Mouse (Mus musculus) kidney, embryonic 14.5 days (tissue): ENCODE measurements around the gene Ears2. TPM values are rescaled to one million over a fixed set of nuclear protein-coding genes. Genes with fewer than 3 reads are reported as not detected.
"Not testable (repeated sequence)": the region's sequence is repeated elsewhere in the genome, so short reads cannot be mapped to it uniquely, and the experiment has no call there.

Experiments used
- ATAC-seq: fragments of 200-750 bp; cut with Nextera tagmentation; 2 replicates; pipeline ENCODE4 v1.8.0; 2017; ENCODE audit warnings: moderate number of reproducible peaks, mild to moderate bottlenecking, moderate TSS enrichment, moderate library complexity; ENCODE audit not compliant: low FRiP score, low TSS enrichment
- H3K27ac ChIP-seq: fragments of 300-500 bp; sonication (generic); 2 replicates; pipeline ENCODE4 v1.5.1; 2014; ENCODE audit warnings: low read depth, mild to moderate bottlenecking, low read length, moderate library complexity, mixed read lengths
- H3K27me3 ChIP-seq: fragments of 300-500 bp; sonication (generic); 2 replicates; pipeline ENCODE4 v1.6.1; 2014; ENCODE audit warnings: mild to moderate bottlenecking, low read length; ENCODE audit not compliant: control insufficient read depth, insufficient read depth
- H3K36me3 ChIP-seq: fragments of 300-500 bp; sonication (generic); 2 replicates; pipeline ENCODE4 v1.6.1; 2014; ENCODE audit warnings: low read length, mixed read lengths; ENCODE audit not compliant: control insufficient read depth, insufficient read depth
- H3K4me1 ChIP-seq: fragments of 300-500 bp; sonication (generic); 2 replicates; pipeline ENCODE4 v1.6.1; 2014; ENCODE audit warnings: low read length, mixed read lengths; ENCODE audit not compliant: control insufficient read depth, insufficient read depth
- H3K4me2 ChIP-seq: fragments of 300-500 bp; sonication (generic); replicated peaks from 2 replicates; pipeline ENCODE4 v1.6.1; 2014; ENCODE audit warnings: low read depth, mild to moderate bottlenecking, low read length
- H3K4me3 ChIP-seq: fragments of 300-500 bp; sonication (generic); 2 replicates; pipeline ENCODE4 v1.5.1; 2014; ENCODE audit warnings: mild to moderate bottlenecking, low read length
- H3K9ac ChIP-seq: fragments of 300-500 bp; sonication (generic); 2 replicates; pipeline ENCODE4 v1.6.1; 2014; ENCODE audit warnings: low read depth, mild to moderate bottlenecking, low read length, moderate library complexity
- H3K9me3 ChIP-seq: fragments of 300-500 bp; sonication (generic); 2 replicates; pipeline ENCODE4 v1.6.1; 2016; ENCODE audit warnings: low read length; ENCODE audit not compliant: control insufficient read depth
- whole genome bisulfite sequencing: fragments of 180-500 bp; shearing (Covaris S2); extraction: QIAGEN DNeasy Blood & Tissue Kit; methylation state at CpG from one replicate; pipeline ENCODE4 v1.1.7; 2014; 5-methylcytosine and 5-hydroxymethylcytosine counted together
- polyA plus RNA-seq: library from polyadenylated mRNA; unstranded; fragments of >200 nt; fragmentation: Nextera tagmentation; extraction: Ambion mirVana; gene quantifications from 2 replicates; pipeline ENCODE4 v1.2.1, GENCODE M21; 2014

Ears2 gene
- polyA plus RNA-seq: 13.4 and 19.6 TPM in 2 replicates

GRCm38 (mm10) chr7:122066945-122067516 is at the start of gene Ears2, which contains the start of gene Ubfd1:
Gene Ears2 (minus strand): TSS chr7:122067263.
Gene Ubfd1 (plus strand): TSS chr7:122067175.
- ATAC-seq: peak; percentile 100
- H3K4me1 ChIP-seq: peaks cover 21% of the 10 kb centered on the region
- H3K9me3 ChIP-seq: no peaks in the 10 kb centered on the region
- no peaks in the 10 kb centered on the region for H3K27me3 ChIP-seq
- H3K9ac ChIP-seq: peak within 1 kb of the TSS; percentile 97
- H3K4me2 ChIP-seq: peak within 1 kb of the TSS; percentile 76
- peaks cover 35% of the 10 kb centered on the region for H3K36me3 ChIP-seq
- WGBS: 0% methylated on average over 58 of the region's 60 CpGs
- H3K4me3 ChIP-seq: peak within 1 kb of the TSS; percentile 100
- peak within 1 kb of the TSS; percentile 93 for H3K27ac ChIP-seq

- H3K36me3 ChIP-seq: peaks cover 29% of the 10 kb centered on the region
- 96% methylated on average over 6 of the region's 6 CpGs for WGBS
- H3K4me2 ChIP-seq: no peak overlapping the region
These were observed 41.1 kb upstream of the Ears2 start for GRCm38 (mm10) chr7:122108206-122108605.

GRCm38 (mm10) chr7:122101747-122102244 is 34.7 kb upstream of the Ears2 start, which contains the start of gene Ndufab1:
Gene Ndufab1 (minus strand): TSS chr7:122101886.
- WGBS: under 1% methylated on average over 34 of the region's 43 CpGs
- peak within 1 kb of the TSS; percentile 89 for H3K4me2 ChIP-seq
- peak within 1 kb of the TSS; percentile 88 for H3K9ac ChIP-seq
- H3K4me3 ChIP-seq: peak within 1 kb of the TSS; percentile 77
- ATAC-seq: peak; percentile 99
- no peaks in the 10 kb centered on the region for H3K9me3 ChIP-seq
- no peak within 1 kb of the TSS for H3K27ac ChIP-seq
- peaks cover 16% of the 10 kb centered on the region for H3K36me3 ChIP-seq
- no peaks in the 10 kb centered on the region for H3K27me3 ChIP-seq
- peaks cover 8% of the 10 kb centered on the region for H3K4me1 ChIP-seq

More at GRCm38 (mm10) chr7:122108206-122108605, 41.1 kb upstream of the Ears2 start:
- Histone ChIP-seq H3K27me3 (no peaks in the 10 kb centered on the region), H3K9me3 (no peaks in the 10 kb centered on the region), H3K9ac (no peak overlapping the region), H3K4me1 (no peaks in the 10 kb centered on the region), H3K4me3 (no peak overlapping the region), H3K27ac (no peak overlapping the region)
- no peak for ATAC-seq

- H3K27ac ChIP-seq, H3K27me3 ChIP-seq, H3K9me3 ChIP-seq, H3K4me1 ChIP-seq: not testable (repeated sequence)
- WGBS: 5% methylated on average over 25 of the region's 28 CpGs
- H3K4me2 ChIP-seq: peak overlapping the region; percentile 89
- peak overlapping the region; percentile 88 for H3K9ac ChIP-seq
- H3K36me3 ChIP-seq: peaks cover 22% of the 10 kb centered on the region
- peak overlapping the region; percentile 77 for H3K4me3 ChIP-seq
- peak; percentile 71; the same call in 1 of the 2 replicates for ATAC-seq
These were observed 34.1 kb upstream of the Ears2 start for GRCm38 (mm10) chr7:122101014-122101746.

GRCm38 (mm10) chr7:122099222-122099621 is 32.2 kb upstream of the Ears2 start:
- ATAC-seq: no peak
- Histone ChIP-seq H3K27me3 (no peaks in the 10 kb centered on the region), H3K36me3 (peaks cover 41% of the 10 kb centered on the region), H3K27ac (no peak overlapping the region), H3K4me2 (no peak overlapping the region), H3K9me3 (no peaks in the 10 kb centered on the region), H3K9ac (no peak overlapping the region), H3K4me1 (peaks cover 8% of the 10 kb centered on the region), H3K4me3 (no peak overlapping the region)
- WGBS: 70% methylated on average over 4 of the region's 4 CpGs

GRCm38 (mm10) chr7:122098009-122098408 is 30.9 kb upstream of the Ears2 start:
- Histone ChIP-seq H3K36me3 (peaks cover 50% of the 10 kb centered on the region), H3K9me3 (no peaks in the 10 kb centered on the region), H3K9ac (no peak overlapping the region), H3K4me3 (no peak overlapping the region), H3K4me2 (no peak overlapping the region), H3K4me1 (peaks cover 8% of the 10 kb centered on the region), H3K27ac (no peak overlapping the region), H3K27me3 (no peaks in the 10 kb centered on the region)
- WGBS: 89% methylated on average over 3 of the region's 3 CpGs
- ATAC-seq: no peak

GRCm38 (mm10) chr7:122094564-122095330 is 27.7 kb upstream of the Ears2 start:
- H3K27me3 ChIP-seq: no peaks in the 10 kb centered on the region
- no peaks in the 10 kb centered on the region for H3K9me3 ChIP-seq
- no peak overlapping the region for H3K4me3 ChIP-seq
- no peaks in the 10 kb centered on the region for H3K4me1 ChIP-seq
- WGBS: 95% methylated on average over 2 of the region's 2 CpGs
- no peak overlapping the region for H3K9ac ChIP-seq
- no peak overlapping the region for H3K4me2 ChIP-seq
- ATAC-seq: no peak
- H3K36me3 ChIP-seq: peaks cover 80% of the 10 kb centered on the region
- no peak overlapping the region for H3K27ac ChIP-seq

- no peaks in the 10 kb centered on the region for H3K9me3 ChIP-seq
- no peak overlapping the region for H3K4me3 ChIP-seq
- peaks cover 78% of the 10 kb centered on the region for H3K36me3 ChIP-seq
- no peak overlapping the region for H3K27ac ChIP-seq
- no peak overlapping the region for H3K9ac ChIP-seq
- H3K27me3 ChIP-seq: no peaks in the 10 kb centered on the region
- H3K4me1 ChIP-seq: no peaks in the 10 kb centered on the region
- H3K4me2 ChIP-seq: no peak overlapping the region
- WGBS: 94% methylated on average over 11 of the region's 11 CpGs
- ATAC-seq: no peak
These were observed 20.3 kb upstream of the Ears2 start for GRCm38 (mm10) chr7:122087195-122087982.
